Mouse (Mus musculus) spleen, adult 2 months (tissue): ENCODE measurements around the gene Klhdc3.

Experiments
- CTCF ChIP-seq: fragments of 200-500 bp; IDR thresholded peaks from 2 replicates; pipeline ENCODE4 v1.5.1; 2011; ENCODE audit warnings: mild to moderate bottlenecking, inconsistent platforms; ENCODE audit not compliant: insufficient read depth, insufficient read length, insufficient replicate concordance; ENCODE audit errors: extremely low read depth
- POLR2A ChIP-seq: fragments of 200-500 bp; IDR thresholded peaks from 2 replicates; pipeline ENCODE4 v1.6.1; 2011; ENCODE audit warnings: low read depth, low read length, inconsistent platforms

DNA sequence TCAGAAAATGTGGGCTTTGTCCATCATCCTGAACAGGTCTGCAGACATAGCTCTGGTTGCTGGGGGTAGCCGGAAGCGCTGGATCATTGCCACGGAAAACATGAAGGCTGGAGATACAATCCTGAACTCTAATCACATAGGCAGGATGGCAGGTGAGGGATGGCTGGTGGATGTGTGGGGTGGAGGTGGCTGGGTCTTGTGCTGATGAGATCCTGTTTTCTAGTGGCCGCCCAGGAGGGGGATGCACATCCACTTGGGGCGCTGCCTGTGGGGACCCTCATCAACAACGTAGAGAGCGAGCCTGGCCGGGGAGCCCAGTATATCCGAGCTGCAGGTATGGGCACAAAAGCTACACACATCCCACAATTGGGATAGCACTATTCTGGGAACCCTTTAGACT, 32.3 kb downstream of the Klhdc3 start:
- TF ChIP-seq CTCF (no peak), POLR2A (no peak)
